Mouse (Mus musculus) thymus, postnatal 4 days (tissue): Measurements from ENCODE around the gene Podnl1.

Experiments used
- DNase-seq: peaks from one replicate; pipeline ENCODE4 v3.0.0; 2021

The Podnl1 gene

DNA sequence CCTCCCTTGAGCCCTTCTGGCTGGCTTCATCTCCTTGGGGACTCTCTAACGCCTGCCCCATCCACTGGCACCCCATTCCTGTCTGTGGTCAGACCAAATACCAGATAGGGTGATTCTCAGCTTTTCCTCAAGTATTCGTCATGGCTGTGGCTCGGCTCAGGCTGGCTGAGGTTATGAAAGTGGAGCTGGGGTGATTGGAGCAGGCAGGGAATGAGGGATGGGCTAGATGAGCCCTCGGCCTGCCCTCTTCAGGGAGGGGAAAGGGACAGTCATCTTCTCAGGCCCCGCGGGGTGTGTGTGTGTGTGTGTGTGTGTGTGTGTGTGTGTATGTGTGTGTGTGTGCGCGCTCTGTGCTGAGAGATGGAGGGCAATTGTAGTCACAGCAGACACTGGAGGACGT, at the start of gene Podnl1:
Gene Podnl1 (plus strand): TSS at position 334 of the 400 bp plus-strand sequence.
- DNase-seq = no peak

GRCm38 (mm10) chr8:84076412-84076811, 49.4 kb upstream of the Podnl1 start:
- DNase-seq = no peak

- no peak for DNase-seq
These were observed 48.9 kb upstream of the Podnl1 start for GRCm38 (mm10) chr8:84076849-84077248.

GRCm38 (mm10) chr8:84079206-84079605, 46.6 kb upstream of the Podnl1 start:
- no peak for DNase-seq

GRCm38 (mm10) chr8:84083829-84084241, 42.0 kb upstream of the Podnl1 start:
- no peak for DNase-seq

DNA sequence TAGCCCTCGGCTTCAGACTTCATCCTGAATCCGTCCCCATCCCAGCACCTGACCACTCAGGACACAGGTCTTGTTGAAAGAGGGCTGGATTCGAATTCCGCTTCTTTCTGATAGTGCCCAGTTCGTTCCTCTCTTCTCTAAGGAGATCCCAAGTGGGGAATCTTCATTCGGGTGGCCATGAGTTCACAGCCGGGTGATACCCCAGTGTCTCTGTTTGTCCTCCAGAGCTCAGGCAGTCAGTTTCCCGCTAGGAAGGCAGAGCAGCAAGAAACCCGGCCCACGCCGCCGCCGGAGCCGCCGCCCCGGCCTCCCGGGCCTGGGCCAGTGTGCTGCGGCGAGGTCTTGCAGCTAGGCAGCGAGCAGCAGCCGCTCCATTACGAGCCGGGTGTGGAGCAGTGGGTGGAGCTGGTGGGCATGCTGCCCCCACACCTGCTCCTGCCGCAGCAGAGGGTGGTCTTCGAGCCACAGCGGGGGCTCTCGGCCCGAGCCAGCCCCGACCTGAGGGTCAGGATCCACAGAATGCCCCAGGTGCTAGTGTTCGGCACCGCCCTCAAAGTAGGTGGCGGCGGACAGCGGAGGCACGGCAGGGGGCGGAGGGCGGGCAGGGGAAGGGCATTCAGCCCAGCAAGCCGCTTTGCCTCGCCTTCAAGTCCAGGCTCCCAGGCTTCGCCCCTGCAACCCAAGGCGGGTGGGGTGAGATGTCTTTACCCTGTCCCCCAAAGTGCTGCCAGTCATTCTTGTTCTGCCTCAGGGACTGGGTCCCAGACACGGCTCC, 41.3 kb upstream of the Podnl1 start:
- no peak for DNase-seq

DNA sequence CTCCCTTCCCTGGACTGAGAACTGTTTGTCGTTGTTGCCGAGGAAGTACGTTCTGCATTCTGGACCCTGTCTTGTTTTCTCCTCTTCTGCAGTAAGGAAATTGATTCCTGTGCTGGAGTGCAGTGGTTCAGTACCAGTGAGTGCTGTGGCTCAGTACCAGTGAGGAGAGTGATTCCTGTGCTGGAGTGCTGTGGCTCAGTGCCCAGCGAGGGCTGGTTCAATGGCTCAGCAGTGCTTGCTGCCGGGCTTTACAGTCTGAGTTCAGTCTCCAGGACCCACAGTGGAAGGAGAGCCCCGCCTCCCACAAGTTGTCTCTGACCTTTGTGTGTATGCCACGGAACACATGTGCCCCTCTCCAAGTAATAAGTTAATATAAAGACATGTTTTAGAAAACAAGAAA, 38.6 kb upstream of the Podnl1 start:
- DNase-seq = no peak

- no peak for DNase-seq
These were observed 38.0 kb upstream of the Podnl1 start for GRCm38 (mm10) chr8:84087821-84088220.

GRCm38 (mm10) chr8:84089277-84089676, 36.5 kb upstream of the Podnl1 start:
- DNase-seq = no peak

GRCm38 (mm10) chr8:84090585-84090984, 35.2 kb upstream of the Podnl1 start:
- DNase-seq = no peak

GRCm38 (mm10) chr8:84096061-84096460, 29.7 kb upstream of the Podnl1 start:
- no peak for DNase-seq

DNA sequence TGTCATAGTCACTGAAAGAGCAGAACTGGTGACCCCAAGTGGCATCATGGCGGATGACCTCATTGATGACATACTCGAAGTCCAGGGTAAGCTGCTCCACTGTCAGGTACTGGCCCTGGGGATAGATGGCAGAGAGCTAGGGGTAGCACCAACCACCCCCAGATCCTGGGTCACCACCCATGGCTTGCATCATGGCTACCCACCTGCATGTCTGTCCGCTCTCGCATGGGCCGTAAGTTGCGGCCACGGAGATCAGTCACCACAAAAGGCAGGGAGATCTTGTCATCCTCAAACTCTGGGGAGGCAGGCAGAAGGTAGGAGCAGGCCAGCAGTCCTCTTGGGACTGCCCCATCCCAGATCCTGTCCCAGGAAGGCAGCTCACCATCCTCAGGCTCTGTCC, 27.4 kb upstream of the Podnl1 start:
- no peak for DNase-seq

GRCm38 (mm10) chr8:84101476-84102270, 24.1 kb upstream of the Podnl1 start:
- no peak for DNase-seq

DNA sequence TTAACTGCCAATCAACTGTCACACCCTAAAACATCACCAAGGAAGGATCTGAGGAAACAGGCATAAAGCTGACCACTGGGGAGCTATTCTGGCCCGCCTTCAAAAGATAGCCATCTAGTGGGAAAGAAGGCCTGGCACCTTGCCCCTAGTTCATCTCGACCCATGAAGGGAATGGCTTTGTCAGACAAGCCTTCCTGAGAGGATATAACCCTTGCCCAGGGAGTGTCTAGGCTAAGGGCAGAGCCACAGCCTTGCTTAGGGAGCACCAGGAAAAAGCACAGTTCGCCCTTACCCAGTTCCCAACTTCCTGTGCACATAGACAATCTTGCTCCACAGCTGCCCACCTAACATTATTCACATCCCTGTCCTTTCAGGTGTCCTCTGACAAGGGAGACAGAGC, 22.2 kb upstream of the Podnl1 start:
- no peak for DNase-seq

DNA sequence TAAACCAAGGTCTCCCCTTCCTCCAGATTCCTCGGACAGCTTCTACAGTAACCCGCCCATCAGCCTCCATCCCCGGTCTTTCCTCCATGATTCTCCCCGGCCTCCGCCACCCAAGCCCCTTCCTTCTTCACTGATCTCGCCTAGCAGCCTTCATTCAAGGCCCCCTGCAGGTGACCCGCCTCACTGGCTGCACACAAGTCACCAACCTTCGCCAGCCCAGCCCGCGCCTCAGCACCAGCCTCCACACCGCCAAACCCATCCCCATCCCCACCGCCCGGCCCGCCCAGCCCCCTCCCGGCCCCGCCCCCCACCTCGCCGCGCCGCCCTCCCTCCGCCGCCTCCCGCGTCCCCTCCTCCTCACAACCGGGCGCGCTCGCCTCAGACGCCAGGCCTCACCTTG, 21.6 kb upstream of the Podnl1 start:
- peak; percentile 86 for DNase-seq

DNA sequence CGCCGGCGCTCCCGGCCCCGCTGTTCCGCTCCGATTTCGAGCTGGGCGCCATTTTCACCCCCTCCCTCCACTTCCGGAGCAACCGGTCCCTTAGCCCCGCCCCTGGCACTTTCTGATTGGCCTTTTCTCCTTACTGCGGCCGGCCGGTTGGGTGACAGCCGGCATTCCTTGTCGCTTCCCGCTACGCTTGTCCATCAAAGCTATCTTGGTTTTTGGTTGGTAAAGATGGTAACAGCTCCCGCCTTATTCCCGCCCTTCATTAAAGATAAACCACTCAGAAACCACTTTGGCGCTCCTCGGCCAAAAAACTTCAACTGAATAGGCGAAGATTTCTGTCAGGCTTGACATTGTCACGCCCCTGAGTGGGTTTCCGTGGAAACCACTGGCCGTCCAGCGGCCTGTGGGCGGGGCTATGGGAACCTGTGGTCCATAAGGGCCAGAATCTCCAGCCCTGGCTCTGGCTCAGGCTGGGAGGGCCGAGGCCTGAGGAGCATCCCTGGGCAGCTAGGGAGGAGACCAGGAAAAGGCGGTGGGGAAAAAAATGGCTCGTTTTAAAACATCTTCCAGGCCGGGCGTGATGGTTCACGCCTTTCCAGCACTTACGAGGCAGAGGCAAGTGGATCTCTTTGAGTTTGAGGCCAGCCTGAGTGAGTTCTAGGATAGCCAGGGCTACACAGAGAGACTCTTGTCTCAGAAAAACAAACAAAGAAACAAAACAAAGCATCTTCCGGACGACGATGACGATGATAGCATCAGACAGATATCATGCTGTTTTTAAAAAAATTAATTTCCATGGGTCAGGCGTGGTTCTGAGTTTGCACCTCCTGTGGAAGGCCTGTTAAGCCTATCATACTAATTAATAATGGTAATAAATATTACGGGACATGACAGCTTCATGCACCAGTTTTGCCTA, 20.8 kb upstream of the Podnl1 start, which contains the start of gene Dcaf15:
Gene Dcaf15 (minus strand): TSS at position 72 of the 913 bp plus-strand sequence.
- DNase-seq = peak; percentile 99

- no peak for DNase-seq
These were observed 20.1 kb upstream of the Podnl1 start for GRCm38 (mm10) chr8:84105676-84106075.

DNA sequence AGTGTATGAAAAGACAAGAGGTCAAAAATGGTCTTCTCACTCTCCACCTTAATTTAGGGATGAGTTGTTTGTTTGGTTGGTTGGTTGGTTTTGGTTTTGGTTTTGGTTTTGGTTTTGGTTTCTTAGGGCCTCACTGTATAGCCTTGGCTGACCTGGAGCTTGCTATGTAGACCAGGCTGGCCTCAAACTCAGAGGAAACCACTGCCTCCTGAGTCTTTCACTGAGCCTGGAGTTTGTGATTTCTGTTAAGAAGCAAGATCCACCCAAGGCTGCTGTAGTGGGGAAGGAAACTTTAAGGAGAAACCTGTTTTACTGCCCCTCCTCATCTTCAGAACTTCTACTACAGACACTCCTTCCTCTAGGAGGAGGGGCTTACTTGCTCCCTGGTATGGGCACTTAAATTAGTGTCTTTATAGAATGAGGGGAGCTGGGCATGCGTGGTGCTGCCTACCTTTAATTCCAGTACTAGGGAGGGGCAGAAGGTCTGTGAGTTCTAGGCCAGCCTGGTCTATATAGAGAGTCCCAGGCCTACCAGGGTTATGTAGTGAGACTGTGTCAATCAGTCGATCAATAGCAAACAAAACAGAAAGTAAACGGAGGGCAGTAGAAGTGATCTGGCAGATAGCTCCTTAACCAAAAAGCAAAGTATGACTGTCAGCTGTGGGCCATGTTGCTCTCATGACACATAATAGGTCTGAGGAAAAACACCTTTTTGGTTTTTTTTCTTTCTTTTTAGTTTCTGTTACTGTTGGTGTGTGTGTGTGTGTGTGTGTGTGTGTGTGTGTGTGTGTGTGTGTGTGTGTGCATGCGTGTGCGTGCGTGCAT, 19.4 kb upstream of the Podnl1 start:
- DNase-seq = no peak

GRCm38 (mm10) chr8:84115646-84116045, 10.1 kb upstream of the Podnl1 start:
- no peak for DNase-seq

DNA sequence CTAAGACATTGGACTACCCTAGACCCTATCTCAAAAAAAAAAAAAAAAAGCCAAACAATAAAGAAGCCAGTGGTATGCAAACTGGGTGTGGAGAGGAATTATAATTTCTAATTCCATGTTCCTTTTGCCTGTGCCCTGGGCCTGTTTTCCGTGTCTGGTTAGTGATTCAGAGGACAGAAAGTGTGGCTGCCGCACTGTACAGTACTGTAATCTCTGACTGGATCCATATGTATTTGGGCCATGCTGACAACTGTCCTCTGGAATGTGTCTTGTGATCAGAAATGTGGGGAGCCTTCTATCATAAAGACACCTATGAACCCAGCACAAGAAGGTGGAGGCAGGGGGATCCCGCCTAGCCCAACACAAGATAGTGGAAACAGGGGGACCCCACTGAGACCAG, 3.6 kb upstream of the Podnl1 start:
- DNase-seq = no peak

DNA sequence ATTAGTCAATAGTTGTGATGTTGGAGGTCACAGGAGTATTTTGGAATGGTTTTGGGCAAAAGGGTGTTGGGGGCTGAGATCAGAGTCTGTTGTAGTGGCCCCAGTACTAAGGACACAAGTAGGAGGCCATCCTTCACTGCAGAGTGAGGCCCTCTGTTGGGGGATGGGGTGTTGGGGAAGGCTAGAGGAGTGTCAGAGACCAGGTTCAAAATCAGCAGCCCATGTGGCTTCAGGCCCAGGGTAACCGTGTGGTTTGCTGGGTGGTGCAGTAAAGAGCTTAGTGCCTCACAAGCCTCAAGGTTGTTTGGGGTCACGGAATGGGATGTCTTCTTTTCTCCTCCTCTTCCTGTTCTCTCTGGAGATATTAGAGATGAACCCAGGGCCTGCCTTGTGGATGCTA, 953 bp downstream of the Podnl1 start:
- DNase-seq = no peak
